Mouse (Mus musculus) cerebellum, adult 2 months (tissue): ENCODE results near the gene Olfr464. TPM values are rescaled to one million over a fixed set of nuclear protein-coding genes. Genes with fewer than 3 reads are reported as not detected.

Experiments
- DNase-seq, 2 experiments: peaks; one replicate each; pipeline ENCODE4 v3.0.0; 2021
- H3K27ac ChIP-seq: fragments of 200-500 bp; 2 replicates; pipeline ENCODE4 v1.5.1; 2012; ENCODE audit warnings: low read length, control low read depth, inconsistent platforms; ENCODE audit not compliant: insufficient read depth
- H3K27me3 ChIP-seq: fragments of 200-500 bp; 2 replicates; pipeline ENCODE4 v1.6.1; 2012; ENCODE audit warnings: inconsistent platforms, mild to moderate bottlenecking, low read length, moderate library complexity; ENCODE audit not compliant: control insufficient read depth, insufficient read depth
- H3K4me1 ChIP-seq: fragments of 200-500 bp; 2 replicates; pipeline ENCODE4 v1.6.1; 2011; ENCODE audit warnings: low read length; ENCODE audit not compliant: control insufficient read depth, insufficient read depth
- H3K4me3 ChIP-seq: fragments of 200-500 bp; replicated peaks from 2 replicates; pipeline ENCODE3; 2011; ENCODE audit warnings: mild to moderate bottlenecking, low read depth, low read length, control low read depth; ENCODE audit not compliant: insufficient read depth
- CTCF ChIP-seq: fragments of 200-500 bp; IDR thresholded peaks from 2 replicates; pipeline ENCODE4 v1.5.1; 2011; ENCODE audit warnings: low read depth, mild to moderate bottlenecking, control low read depth, low read length, moderate library complexity, borderline replicate concordance; ENCODE audit not compliant: insufficient read depth
- POLR2A ChIP-seq: fragments of 200-500 bp; IDR thresholded peaks from 2 replicates; pipeline ENCODE4 v1.6.1; 2011; ENCODE audit warnings: low read length, control low read depth, borderline replicate concordance; ENCODE audit not compliant: insufficient read depth
- WGBS: fragments of 180-500 bp; shearing (Covaris S2); methylation state at CpG from one replicate; pipeline ENCODE4 v1.1.7; 2018; 5-methylcytosine and 5-hydroxymethylcytosine counted together
- polyA plus RNA-seq: library from polyadenylated mRNA; depleted of rRNA; stranded (reverse); fragments of >200 nt; gene quantifications from 2 replicates; pipeline ENCODE4 v1.2.3, GENCODE M21; 2012; rRNA removed

Olfr464 gene
- polyA plus RNA-seq: not detected in 2 replicates

DNA sequence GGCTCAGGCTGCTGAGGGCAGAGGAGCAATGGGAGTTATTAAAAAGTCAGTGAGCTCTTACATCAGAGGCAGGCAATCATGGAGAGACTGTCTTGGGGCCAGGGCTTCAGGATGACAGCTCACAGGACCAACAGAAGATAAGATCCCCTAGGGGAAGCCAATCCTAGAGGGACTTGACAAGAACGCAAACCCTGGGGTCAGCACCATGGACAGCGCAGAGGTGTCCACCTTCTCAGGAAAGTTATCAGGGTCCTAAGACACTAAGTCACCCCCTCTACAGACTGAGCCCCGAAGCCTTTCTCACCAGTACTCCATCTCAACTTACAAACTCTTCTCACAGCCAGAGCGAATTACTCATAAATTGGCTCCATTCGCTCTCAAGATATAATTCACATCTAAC is at the start of gene Olfr464:
Gene Olfr464, minus strand, starts transcription at position 2 of the 400 bp plus-strand sequence.
- Histone ChIP-seq H3K27ac (no peak within 1 kb of the TSS), H3K4me1 (no peaks in the 10 kb centered on the region), H3K27me3 (no peaks in the 10 kb centered on the region), H3K4me3 (no peak within 1 kb of the TSS)
- 37% methylated on average over 5 of the region's 5 CpGs for WGBS
- no peak for DNase-seq
- TF ChIP-seq POLR2A: no peak
- TF ChIP-seq CTCF: no peak

DNA sequence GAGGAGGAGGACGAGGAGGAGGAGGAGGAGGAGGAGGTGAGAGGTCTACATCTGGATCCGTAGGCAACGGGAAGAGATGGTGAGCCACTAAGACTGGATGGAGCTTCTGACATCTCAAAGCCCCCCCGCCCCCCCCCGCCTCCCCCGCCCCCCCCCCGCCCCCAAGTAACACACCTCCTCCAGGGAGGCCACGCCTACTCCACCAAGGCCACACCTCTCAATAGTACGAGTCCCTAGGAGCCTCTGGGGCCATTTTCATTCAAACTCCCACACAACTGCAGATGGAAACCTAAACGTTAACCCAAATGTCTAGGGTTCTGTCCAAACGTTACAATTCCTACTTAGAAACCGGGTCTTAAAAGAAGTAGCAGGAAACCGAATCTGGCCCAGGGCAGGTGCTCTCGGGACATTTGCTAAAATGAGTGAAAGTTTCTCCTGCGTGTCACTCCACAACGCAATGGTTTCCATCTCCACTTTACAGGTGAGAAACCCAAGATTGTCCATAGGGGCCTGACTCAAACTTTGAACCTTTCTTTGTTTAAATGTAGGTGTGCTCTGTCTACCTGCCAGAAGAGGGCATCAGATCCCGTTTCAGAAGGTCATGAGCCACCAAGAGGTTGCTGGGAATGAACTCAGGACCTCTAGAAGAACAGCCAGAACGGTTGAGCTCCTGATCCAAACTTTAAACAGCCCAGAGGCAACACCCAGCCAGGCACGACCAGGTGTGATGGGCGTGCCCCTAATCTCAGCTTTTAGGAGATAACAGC is 47.8 kb upstream of the Olfr464 start:
- TF ChIP-seq POLR2A: no peak
- TF ChIP-seq CTCF: peak; percentile 30; the same call in 1 of the 2 replicates
- 19% methylated on average over 19 of the region's 20 CpGs for WGBS
- H3K4me3 ChIP-seq: no peak overlapping the region

DNA sequence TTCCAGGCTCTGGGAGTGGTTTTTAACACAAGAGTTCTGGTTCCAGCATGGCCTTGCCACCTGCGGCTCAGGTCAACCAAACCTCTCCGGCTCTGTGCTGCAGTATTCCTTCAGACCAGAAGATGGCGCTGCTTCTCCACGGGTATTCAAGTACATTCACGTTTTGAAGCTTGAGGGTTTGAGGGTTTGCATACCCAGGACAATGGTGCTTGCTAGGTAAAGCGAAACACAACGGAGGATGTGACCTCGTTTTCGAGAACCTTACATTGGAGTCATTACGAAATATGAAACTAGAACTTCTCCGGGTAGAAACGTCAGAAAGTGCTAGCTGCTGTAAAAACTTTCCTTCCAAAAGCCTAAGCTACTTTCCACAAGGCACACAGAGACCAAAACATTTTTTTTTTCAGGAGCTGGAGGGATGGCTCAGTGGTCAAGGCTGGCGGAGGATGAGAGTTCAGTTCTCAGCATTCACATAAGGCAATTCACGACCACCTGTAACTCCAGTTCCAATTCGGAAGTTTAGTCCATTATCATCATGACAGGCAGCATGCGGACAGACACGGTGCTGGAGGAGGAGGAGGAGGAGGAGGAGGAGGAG is 47.0 kb upstream of the Olfr464 start:
- H3K27me3 ChIP-seq: no peaks in the 10 kb centered on the region
- WGBS: 2% methylated on average over 16 of the region's 17 CpGs
- peak overlapping the region; percentile 5 for H3K4me3 ChIP-seq
- TF ChIP-seq CTCF (peak; percentile 96), POLR2A (no peak)
- no peak overlapping the region for H3K27ac ChIP-seq
- no peaks in the 10 kb centered on the region for H3K4me1 ChIP-seq
- peak; percentile 84 to 93 for DNase-seq

More for the DNA sequence above, 47.8 kb upstream of the Olfr464 start:
- H3K4me1 ChIP-seq: no peaks in the 10 kb centered on the region
- H3K27ac ChIP-seq: no peak overlapping the region
- H3K27me3 ChIP-seq: no peaks in the 10 kb centered on the region
- no peak for DNase-seq

DNA sequence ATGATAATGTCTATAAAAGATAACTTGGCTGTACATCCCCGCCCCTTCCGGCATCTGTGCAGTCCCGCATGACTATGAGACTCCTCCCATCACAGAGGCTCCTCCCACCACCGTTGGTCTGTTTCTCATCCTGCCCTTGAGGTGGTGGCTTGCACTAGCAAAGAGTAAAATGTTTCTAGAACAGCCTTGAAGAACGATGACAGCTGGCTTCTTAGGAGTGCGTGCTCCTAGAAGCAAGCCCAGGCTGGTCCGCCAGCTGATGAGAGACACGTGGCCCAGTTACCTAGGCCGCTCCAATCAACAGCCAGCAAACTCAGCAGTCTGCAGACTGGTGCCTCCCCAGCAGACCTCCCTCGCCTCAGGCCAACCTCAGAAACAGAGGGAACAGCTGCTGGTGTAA is 45.4 kb upstream of the Olfr464 start:
- no peak overlapping the region for H3K27ac ChIP-seq
- WGBS: 40% methylated on average over 10 of the region's 10 CpGs
- TF ChIP-seq POLR2A (no peak), CTCF (no peak)
- H3K27me3 ChIP-seq: no peaks in the 10 kb centered on the region
- no peak overlapping the region for H3K4me3 ChIP-seq
- no peak for DNase-seq
- H3K4me1 ChIP-seq: no peaks in the 10 kb centered on the region

DNA sequence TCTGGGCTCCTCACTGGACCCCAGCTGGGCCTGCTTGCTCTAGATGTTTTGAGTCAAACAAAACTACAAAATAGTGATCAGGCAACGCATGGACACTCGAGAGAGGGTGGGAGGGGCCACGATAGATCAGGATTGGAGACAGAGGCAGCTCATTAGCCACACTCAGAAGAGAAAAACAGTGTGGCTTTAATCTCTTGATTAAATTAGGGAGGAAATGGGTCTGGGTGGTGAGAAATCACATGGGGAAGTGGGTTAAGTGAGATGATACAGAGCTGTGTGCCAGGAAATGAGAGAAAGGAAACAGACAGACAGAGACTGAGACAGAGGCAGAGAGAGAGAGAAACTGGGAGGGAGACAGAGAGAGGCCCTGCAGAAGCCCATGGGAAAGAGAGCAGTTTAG is 44.5 kb upstream of the Olfr464 start:
- no peak for TF ChIP-seq POLR2A
- no peak for TF ChIP-seq CTCF
- DNase-seq: no peak
- Histone ChIP-seq H3K27ac (no peak overlapping the region), H3K4me3 (no peak overlapping the region), H3K27me3 (no peaks in the 10 kb centered on the region), H3K4me1 (no peaks in the 10 kb centered on the region)
- WGBS: 47% methylated on average over 3 of the region's 3 CpGs

DNA sequence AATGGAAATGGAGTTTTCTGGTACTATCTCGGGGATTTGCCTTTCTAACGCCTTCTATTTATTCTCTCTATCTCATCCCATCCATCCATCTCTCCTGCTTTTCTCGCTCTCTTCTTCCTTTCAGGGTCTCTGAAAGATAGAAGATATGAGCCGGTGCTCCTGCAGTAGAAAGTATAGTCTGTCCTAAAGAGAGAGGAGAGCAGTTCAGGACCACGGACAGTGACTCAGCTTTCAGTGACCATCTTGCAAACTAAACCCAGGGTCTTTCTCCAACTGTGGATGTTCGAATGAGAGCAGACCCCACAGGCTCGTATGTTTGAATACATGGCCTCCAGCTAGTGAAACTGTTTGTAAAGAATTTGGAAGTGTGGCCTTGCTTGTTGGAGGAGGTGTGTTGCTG is 36.3 kb upstream of the Olfr464 start:
- TF ChIP-seq POLR2A (no peak), CTCF (no peak)
- Histone ChIP-seq H3K4me1 (no peaks in the 10 kb centered on the region), H3K27ac (no peak overlapping the region), H3K27me3 (no peaks in the 10 kb centered on the region), H3K4me3 (no peak overlapping the region)
- DNase-seq: no peak
- 55% methylated on average over 7 of the region's 7 CpGs for WGBS

DNA sequence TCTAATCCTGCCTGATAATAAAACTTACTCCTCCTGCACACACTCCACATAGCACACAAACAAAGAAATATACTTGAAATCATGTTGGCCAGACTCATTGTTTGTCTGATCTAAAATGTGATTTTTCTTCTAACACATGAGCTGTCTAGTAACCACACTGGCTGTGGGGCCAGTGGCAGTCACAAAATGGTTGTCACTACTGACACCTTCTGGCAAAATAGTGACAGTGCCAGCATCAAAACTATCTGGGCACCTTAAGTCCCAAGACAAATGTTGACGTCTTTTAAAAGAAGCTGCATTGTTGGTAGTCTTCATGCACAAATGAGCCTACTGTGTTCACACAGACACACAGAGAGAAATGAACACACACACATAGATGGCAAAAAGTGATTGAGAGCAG is 34.4 kb upstream of the Olfr464 start:
- Histone ChIP-seq H3K4me3 (no peak overlapping the region), H3K27ac (no peak overlapping the region), H3K4me1 (no peaks in the 10 kb centered on the region), H3K27me3 (no peaks in the 10 kb centered on the region)
- WGBS: 7% methylated on average over 1 of the region's 1 CpGs
- peak; percentile 54; the same call in 1 of the 2 replicates for TF ChIP-seq CTCF
- no peak for TF ChIP-seq POLR2A
- no peak for DNase-seq

DNA sequence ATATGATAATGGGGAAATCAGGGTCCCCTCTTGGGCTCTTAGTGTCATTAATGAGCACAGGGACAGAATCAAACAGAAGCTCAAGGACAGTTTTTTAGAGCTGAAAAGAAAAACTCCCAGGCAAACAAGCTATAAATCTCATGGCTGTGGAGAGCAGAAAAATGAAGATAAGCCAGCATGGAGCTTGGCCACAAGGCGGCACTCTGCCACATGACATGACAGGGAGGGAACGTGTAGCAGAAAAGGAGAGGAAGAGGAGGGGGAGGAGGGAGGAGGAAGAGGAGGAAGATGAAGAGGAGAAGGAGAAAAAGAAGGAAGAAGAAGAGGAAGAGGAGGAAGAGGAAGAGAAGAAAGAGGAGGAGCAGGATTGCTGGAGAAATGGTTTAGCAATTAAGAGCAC is 29.2 kb upstream of the Olfr464 start:
- no peak for DNase-seq
- peak; percentile 42; the same call in 1 of the 2 replicates for TF ChIP-seq CTCF
- TF ChIP-seq POLR2A: no peak
- Histone ChIP-seq H3K27me3 (no peaks in the 10 kb centered on the region), H3K4me3 (no peak overlapping the region), H3K27ac (no peak overlapping the region), H3K4me1 (no peaks in the 10 kb centered on the region)
- 0% methylated on average over 2 of the region's 2 CpGs for WGBS
